Mouse (Mus musculus): ENCODE data around the gene Smoc2. TPM values are rescaled to one million over a fixed set of nuclear protein-coding genes. Genes with fewer than 3 reads are reported as not detected.

The Smoc2 gene
- total and polyA plus RNA-seq, 2 experiments from 2014 or later: 4.5 to 5.2 TPM

- no peak for ATAC-seq (ENCODE audit: low FRiP score)
- 83% methylated on average over 6 of the region's 6 CpGs for WGBS
These were observed 42.2 kb upstream of the Smoc2 start for GRCm38 (mm10) chr17:14237134-14237533.

GRCm38 (mm10) chr17:14239960-14240359 lies 39.3 kb upstream of the Smoc2 start:
- no peak for TF ChIP-seq CTCF (IDR thresholded peaks at IDR 0.05)
- Histone ChIP-seq H3K4me2 (ENCODE audit: low read depth, low read length, poor library complexity, severe bottlenecking) (no peak overlapping the region), H3K9me3 (ENCODE audit: low read length) (no peaks in the 10 kb centered on the region), H3K4me3 (ENCODE audit: low read depth, low read length) (no peak overlapping the region), H3K9ac (replicated peaks; ENCODE audit: low read length, poor library complexity, severe bottlenecking) (no peak overlapping the region), H3K4me1 (ENCODE audit: insufficient read depth, low read length) (no peaks in the 10 kb centered on the region), H3K36me3 (ENCODE audit: insufficient read depth, low read length) (no peaks in the 10 kb centered on the region), H3K27ac (ENCODE audit: low read depth, low read length) (no peak overlapping the region), H3K27me3 (ENCODE audit: insufficient read depth, low read length) (no peaks in the 10 kb centered on the region)
- ATAC-seq (ENCODE audit: low FRiP score): no peak
- no peak for DNase-seq (ENCODE audit: low spot score)
- WGBS: 92% methylated on average over 10 of the region's 10 CpGs

More at GRCm38 (mm10) chr17:14237134-14237533, 42.2 kb upstream of the Smoc2 start:
- Histone ChIP-seq H3K4me3 (ENCODE audit: low read depth, low read length) (no peak overlapping the region), H3K27ac (ENCODE audit: low read depth, low read length) (no peak overlapping the region), H3K9me3 (ENCODE audit: low read length) (no peaks in the 10 kb centered on the region), H3K4me1 (ENCODE audit: insufficient read depth, low read length) (no peaks in the 10 kb centered on the region), H3K36me3 (ENCODE audit: insufficient read depth, low read length) (no peaks in the 10 kb centered on the region), H3K4me2 (ENCODE audit: low read depth, low read length, poor library complexity, severe bottlenecking) (no peak overlapping the region), H3K27me3 (ENCODE audit: insufficient read depth, low read length) (no peaks in the 10 kb centered on the region), H3K9ac (replicated peaks; ENCODE audit: low read length, poor library complexity, severe bottlenecking) (no peak overlapping the region)
- TF ChIP-seq CTCF (IDR thresholded peaks at IDR 0.05): no peak
- no peak for DNase-seq (ENCODE audit: low spot score)

GRCm38 (mm10) chr17:14242634-14243033 lies 36.7 kb upstream of the Smoc2 start:
- Histone ChIP-seq H3K4me3 (ENCODE audit: low read depth, low read length) (no peak overlapping the region), H3K4me2 (ENCODE audit: low read depth, low read length, poor library complexity, severe bottlenecking) (no peak overlapping the region), H3K27me3 (ENCODE audit: insufficient read depth, low read length) (no peaks in the 10 kb centered on the region), H3K9ac (replicated peaks; ENCODE audit: low read length, poor library complexity, severe bottlenecking) (no peak overlapping the region), H3K27ac (ENCODE audit: low read depth, low read length) (no peak overlapping the region), H3K4me1 (ENCODE audit: insufficient read depth, low read length) (no peaks in the 10 kb centered on the region), H3K36me3 (ENCODE audit: insufficient read depth, low read length) (no peaks in the 10 kb centered on the region), H3K9me3 (ENCODE audit: low read length) (no peaks in the 10 kb centered on the region)
- no peak for ATAC-seq (ENCODE audit: low FRiP score)
- DNase-seq (ENCODE audit: low spot score): no peak
- no peak for TF ChIP-seq CTCF (IDR thresholded peaks at IDR 0.05)
- WGBS: 91% methylated on average over 8 of the region's 8 CpGs

- H3K4me3 ChIP-seq (ENCODE audit: low read depth, low read length): no peak overlapping the region
- no peak overlapping the region for H3K9ac ChIP-seq (replicated peaks; ENCODE audit: low read length, poor library complexity, severe bottlenecking)
- H3K27me3 ChIP-seq (ENCODE audit: insufficient read depth, low read length): no peaks in the 10 kb centered on the region
- H3K36me3 ChIP-seq (ENCODE audit: insufficient read depth, low read length): no peaks in the 10 kb centered on the region
- no peaks in the 10 kb centered on the region for H3K4me1 ChIP-seq (ENCODE audit: insufficient read depth, low read length)
- 62% methylated on average over 11 of the region's 11 CpGs for WGBS
- H3K27ac ChIP-seq (ENCODE audit: low read depth, low read length): no peak overlapping the region
- ATAC-seq (ENCODE audit: low FRiP score): no peak
- no peak overlapping the region for H3K4me2 ChIP-seq (ENCODE audit: low read depth, low read length, poor library complexity, severe bottlenecking)
- DNase-seq (ENCODE audit: low spot score): peak; percentile 79
- TF ChIP-seq CTCF (IDR thresholded peaks at IDR 0.05): no peak
- H3K9me3 ChIP-seq (ENCODE audit: low read length): no peaks in the 10 kb centered on the region
These were observed 34.9 kb upstream of the Smoc2 start for GRCm38 (mm10) chr17:14244195-14244965.

- H3K36me3 ChIP-seq (ENCODE audit: insufficient read depth, low read length): no peaks in the 10 kb centered on the region
- no peak for TF ChIP-seq CTCF (IDR thresholded peaks at IDR 0.05)
- no peak overlapping the region for H3K4me3 ChIP-seq (ENCODE audit: low read depth, low read length)
- no peaks in the 10 kb centered on the region for H3K9me3 ChIP-seq (ENCODE audit: low read length)
- WGBS: 62% methylated on average over 2 of the region's 2 CpGs
- no peaks in the 10 kb centered on the region for H3K4me1 ChIP-seq (ENCODE audit: insufficient read depth, low read length)
- ATAC-seq (ENCODE audit: low FRiP score): no peak
- no peak overlapping the region for H3K27ac ChIP-seq (ENCODE audit: low read depth, low read length)
- no peaks in the 10 kb centered on the region for H3K27me3 ChIP-seq (ENCODE audit: insufficient read depth, low read length)
- H3K9ac ChIP-seq (replicated peaks; ENCODE audit: low read length, poor library complexity, severe bottlenecking): no peak overlapping the region
- no peak for DNase-seq (ENCODE audit: low spot score)
- H3K4me2 ChIP-seq (ENCODE audit: low read depth, low read length, poor library complexity, severe bottlenecking): no peak overlapping the region
These were observed 33.0 kb upstream of the Smoc2 start for GRCm38 (mm10) chr17:14246266-14246665.

GRCm38 (mm10) chr17:14247931-14248330 lies 31.4 kb upstream of the Smoc2 start:
- ATAC-seq (ENCODE audit: low FRiP score) (no peak), DNase-seq (ENCODE audit: low spot score) (no peak)
- no peak overlapping the region for H3K4me3 ChIP-seq (ENCODE audit: low read depth, low read length)
- WGBS: 89% methylated on average over 8 of the region's 8 CpGs
- no peaks in the 10 kb centered on the region for H3K36me3 ChIP-seq (ENCODE audit: insufficient read depth, low read length)
- no peaks in the 10 kb centered on the region for H3K4me1 ChIP-seq (ENCODE audit: insufficient read depth, low read length)
- H3K27me3 ChIP-seq (ENCODE audit: insufficient read depth, low read length): no peaks in the 10 kb centered on the region
- no peak overlapping the region for H3K27ac ChIP-seq (ENCODE audit: low read depth, low read length)
- H3K4me2 ChIP-seq (ENCODE audit: low read depth, low read length, poor library complexity, severe bottlenecking): no peak overlapping the region
- TF ChIP-seq CTCF (IDR thresholded peaks at IDR 0.05): no peak
- no peak overlapping the region for H3K9ac ChIP-seq (replicated peaks; ENCODE audit: low read length, poor library complexity, severe bottlenecking)
- H3K9me3 ChIP-seq (ENCODE audit: low read length): no peaks in the 10 kb centered on the region
